Mouse (Mus musculus): ENCODE data around the gene Lztfl1.
"Not testable (repeated sequence)": the region's sequence is repeated elsewhere in the genome, so short reads cannot be mapped to it uniquely, and the experiment has no call there.

Lztfl1 gene

DNA sequence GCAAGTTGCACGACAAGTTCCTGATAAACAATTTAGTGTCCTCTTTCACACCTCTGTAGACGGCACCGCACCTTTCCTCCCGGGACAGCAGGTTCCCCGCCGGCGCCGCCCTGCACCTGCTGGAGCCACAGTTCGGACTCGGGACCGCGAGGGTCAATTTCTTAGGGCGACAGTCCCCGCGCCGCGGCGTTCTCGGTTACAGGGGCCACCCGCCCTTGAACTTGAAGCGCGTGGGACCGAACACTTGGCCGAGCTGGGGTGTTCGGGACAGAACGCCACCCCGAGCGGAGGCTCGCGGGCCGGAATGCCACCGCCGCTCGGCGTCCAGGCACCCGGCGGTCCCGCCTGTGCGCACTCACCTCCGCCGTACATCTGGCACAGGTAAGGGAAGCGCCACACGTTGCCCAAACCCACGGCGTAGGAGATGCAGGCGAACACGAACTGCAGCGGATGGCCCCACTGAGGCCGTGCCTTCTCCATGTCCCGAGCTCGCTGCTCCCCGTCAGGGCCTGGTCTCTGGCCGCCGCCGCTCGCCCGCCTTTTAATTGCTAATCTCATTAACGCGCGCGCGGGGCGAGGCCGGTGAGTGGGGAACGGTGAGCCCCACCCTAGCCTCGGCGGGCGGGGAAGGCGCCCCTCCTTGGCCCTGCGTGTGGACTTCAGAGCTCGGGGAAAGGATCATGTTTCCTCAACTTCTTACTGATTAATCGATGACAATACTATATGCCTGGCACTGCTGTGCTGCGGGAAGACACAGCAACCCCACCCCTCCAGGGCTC, 39.0 kb downstream of the Lztfl1 start, which contains the start of the genes Ccr9 and Slc6a20a:
Gene Ccr9 (plus strand): TSS at position 113 of the 779 bp plus-strand sequence.
Gene Slc6a20a (minus strand): TSS at position 559 of the 779 bp plus-strand sequence.
- DNase-seq, result peak; percentile 52 to 54

DNA sequence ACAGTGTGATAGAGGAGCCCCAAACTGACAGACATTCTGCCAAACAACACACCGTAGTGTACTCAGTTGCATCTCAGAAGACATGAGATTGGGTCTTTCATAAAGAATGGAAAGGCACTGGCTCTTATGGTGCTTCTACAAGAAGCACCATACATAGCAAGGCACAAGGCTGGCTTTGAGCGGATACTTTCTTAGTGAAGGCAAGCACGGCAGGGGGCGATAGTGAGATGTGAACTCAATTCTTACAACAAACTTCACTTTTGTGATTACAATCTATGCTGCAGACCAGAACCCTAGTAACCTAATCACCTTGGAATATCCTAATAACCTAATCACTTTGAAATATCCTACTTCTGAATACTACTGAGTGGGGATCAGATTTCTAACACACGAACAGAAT, 51.9 kb downstream of the Lztfl1 start:
- peak; percentile 39 to 49 for DNase-seq

DNA sequence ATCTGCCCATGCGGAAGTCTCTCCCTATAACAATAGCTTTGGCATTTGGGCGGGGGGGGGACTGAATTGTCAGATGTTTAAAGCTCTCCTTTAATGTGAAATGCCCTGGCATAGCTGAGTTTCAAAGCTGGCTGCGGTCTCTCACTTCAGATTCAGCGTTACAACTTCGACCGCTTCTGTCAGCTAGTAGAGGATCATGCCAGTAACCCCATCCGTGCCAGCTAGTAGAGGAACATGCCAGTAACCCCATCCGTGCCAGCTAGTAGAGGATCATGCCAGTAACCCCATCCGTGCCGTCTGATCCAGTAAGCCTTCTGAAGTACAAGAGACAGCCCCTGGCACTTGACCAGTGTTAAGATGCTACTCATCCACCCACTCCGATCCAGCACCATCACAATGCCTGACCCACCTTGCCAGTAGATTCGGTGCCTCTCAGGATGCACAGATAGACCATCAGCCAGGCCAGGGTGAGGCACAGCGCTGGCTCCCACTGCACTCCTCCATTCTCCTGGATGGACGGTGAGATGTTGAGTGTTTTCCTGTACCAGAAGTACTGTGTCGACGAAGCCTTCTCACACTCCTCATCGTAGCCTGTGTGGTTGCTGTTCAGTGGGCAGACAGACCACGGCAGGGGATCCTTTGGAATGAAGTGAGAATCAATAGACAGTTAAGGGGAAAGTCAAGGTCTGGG, 57.4 kb downstream of the Lztfl1 start:
- not testable (repeated sequence) for DNase-seq

- no peak for DNase-seq
Observed at GRCm38 (mm10) chr9:123658981-123659380, 58.5 kb downstream of the Lztfl1 start.

DNA sequence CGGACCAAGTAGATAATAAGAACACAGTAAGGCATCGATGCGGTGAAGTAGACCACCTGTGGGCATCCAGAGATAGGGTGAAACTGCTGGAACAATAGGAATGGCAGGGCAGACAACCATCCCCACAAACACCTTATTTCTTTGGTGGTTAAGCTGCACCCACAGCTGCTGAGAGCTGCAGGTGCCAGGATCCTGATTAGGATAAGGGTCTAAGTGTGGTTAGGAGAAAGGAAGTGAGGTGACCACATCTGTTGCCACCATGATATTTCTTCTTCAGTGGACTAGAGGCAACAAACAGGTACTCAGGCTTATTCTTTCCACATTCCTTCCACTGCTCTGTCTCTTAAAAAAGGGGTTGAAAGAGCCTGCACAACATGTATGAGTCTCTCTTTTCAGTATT, 60.0 kb downstream of the Lztfl1 start:
- DNase-seq, result no peak

DNA sequence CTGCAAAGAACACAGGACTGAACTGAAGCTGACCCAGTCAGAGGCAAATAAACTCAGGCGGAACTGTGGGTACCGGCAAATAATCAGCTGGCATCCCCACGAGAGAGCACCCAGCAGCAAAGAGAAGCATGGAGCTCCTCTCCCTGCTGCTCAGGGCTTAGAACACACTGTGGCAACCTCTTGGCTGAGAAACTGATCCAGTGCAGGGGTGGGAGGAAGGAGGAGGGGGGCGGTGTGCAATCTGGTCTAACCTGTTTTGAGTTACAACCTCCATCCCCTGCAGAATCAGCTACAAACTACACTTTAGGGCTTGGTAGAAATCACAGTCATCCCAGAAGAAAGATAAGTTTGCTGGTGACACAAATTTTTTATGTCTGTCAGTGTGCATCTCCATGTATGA, 66.1 kb downstream of the Lztfl1 start:
- peak in 1 of 2 experiments; percentile 41 for DNase-seq

DNA sequence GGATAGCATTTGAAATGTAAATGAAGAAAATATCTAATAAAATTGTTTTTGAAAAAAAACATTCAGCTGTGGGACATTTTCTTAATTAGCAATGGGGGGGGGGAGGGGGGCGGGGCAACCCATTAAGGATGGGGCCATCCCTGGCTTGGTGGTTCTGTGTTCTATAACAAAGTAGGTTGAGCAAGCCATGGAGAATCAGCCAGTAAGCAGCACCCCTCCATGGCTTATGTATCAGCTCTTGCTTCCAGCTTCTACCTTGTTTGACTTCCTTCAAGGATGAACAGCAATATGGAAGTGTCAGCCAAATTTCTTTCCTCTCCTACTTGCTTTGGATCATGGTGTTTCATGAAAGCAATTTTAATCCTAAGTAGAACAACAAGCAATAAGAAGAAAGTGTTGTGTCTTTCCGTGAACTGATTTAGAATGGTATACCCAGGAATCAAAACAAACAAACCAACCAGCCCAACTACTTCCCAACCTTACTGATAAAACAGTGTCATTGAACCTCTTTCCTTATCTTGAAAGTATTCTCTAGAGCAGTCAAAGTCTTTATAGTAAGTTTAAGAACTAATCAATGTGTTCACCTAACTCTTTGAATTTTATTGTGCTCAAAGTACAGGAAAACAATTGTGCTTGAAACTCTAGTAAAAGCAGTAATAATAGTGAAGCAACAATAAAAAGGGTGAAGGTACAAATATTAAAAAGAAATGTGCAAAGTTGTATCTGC, 67.5 kb downstream of the Lztfl1 start:
- no peak for DNase-seq
